Comparison of ENCODE assay signal across 11 mouse cellular contexts in genomic region chr8:93197685-93198525, GRCm38 (mm10). TPM values are rescaled to one million over a fixed set of nuclear protein-coding genes. Genes with fewer than 3 reads are reported as not detected.
DNase-seq lines count a peak whose midpoint lies in the region; ATAC-seq lines count a peak whose summit lies in the region.
"Had no signal": no experiment of that assay in that cellular context is flagged by ENCODE, and none has a peak within 500 bp of the region (broad histone marks: within the 10 kb centered on the region; RNA-seq: fewer than 3 reads in every experiment).

TSS of gene Ces1d (minus strand) at chr8:93197838.

- H3K36me3 ChIP-seq in heart, embryonic 11.5 days (ENCODE audit: control insufficient read depth, insufficient read depth, low read length) = no peaks in the 10 kb centered on the region
- H3K36me3 ChIP-seq in forebrain, embryonic 12.5 days (replicated peaks) = no peaks in the 10 kb centered on the region
- H3K36me3 ChIP-seq: forebrain, embryonic 15.5 days; limb, embryonic 12.5 days had no signal

- no peak within 1 kb of the TSS for H3K9ac ChIP-seq in heart, embryonic 11.5 days (ENCODE audit: low read depth, low read length)
- no peak within 1 kb of the TSS for H3K9ac ChIP-seq in forebrain, embryonic 12.5 days
- H3K9ac ChIP-seq: forebrain, embryonic 15.5 days; limb, embryonic 12.5 days had no signal

- no peak within 1 kb of the TSS for H3K27ac ChIP-seq in heart, embryonic 11.5 days (ENCODE audit: low read depth, low read length)
- H3K27ac ChIP-seq in forebrain, embryonic 12.5 days = no peak within 1 kb of the TSS
- H3K27ac ChIP-seq: forebrain, embryonic 15.5 days; limb, embryonic 12.5 days had no signal

- H3K4me2 ChIP-seq in heart, embryonic 11.5 days = no peak within 1 kb of the TSS
- no peak within 1 kb of the TSS for H3K4me2 ChIP-seq in forebrain, embryonic 12.5 days
- H3K4me2 ChIP-seq: forebrain, embryonic 15.5 days; limb, embryonic 12.5 days had no signal

- DNase-seq in heart, adult 8-10 months (ENCODE audit: low spot score) = peak; percentile 60
- DNase-seq in adrenal gland, postnatal 4 days (ENCODE audit: low spot score in 2 of 2) = no peak
- peak; percentile 98 for DNase-seq in kidney, adult 9 months
- no peak for DNase-seq in retina, postnatal 1 day
- DNase-seq in natural killer cell, adult 2 months (ENCODE audit: low spot score in 2 of 2) = no peak

- no peaks in the 10 kb centered on the region for H3K9me3 ChIP-seq in heart, embryonic 11.5 days (replicated peaks; ENCODE audit: control insufficient read depth, low read length)
- H3K9me3 ChIP-seq in forebrain, embryonic 12.5 days = no peaks in the 10 kb centered on the region
- H3K9me3 ChIP-seq: forebrain, embryonic 15.5 days; limb, embryonic 12.5 days had no signal

- no peaks in the 10 kb centered on the region for H3K27me3 ChIP-seq in heart, embryonic 11.5 days (ENCODE audit: control insufficient read depth, insufficient read depth, low read length)
- H3K27me3 ChIP-seq in forebrain, embryonic 12.5 days = no peaks in the 10 kb centered on the region
- H3K27me3 ChIP-seq: forebrain, embryonic 15.5 days; limb, embryonic 12.5 days had no signal

- 78% methylated on average over 8 of the region's 8 CpGs for WGBS in heart, embryonic 11.5 days (ENCODE audit: insufficient replicate concordance)
- 75% methylated on average over 8 of the region's 8 CpGs for WGBS in forebrain, embryonic 12.5 days

- ATAC-seq in heart, embryonic 11.5 days (replicated peaks; ENCODE audit: insufficient number of reproducible peaks, low FRiP score, low TSS enrichment) = no peak
- 0 out of 2 replicates have a peak, but pooled peaks have one; percentile 33 for ATAC-seq in megakaryocyte, adult 5-6 weeks (ENCODE audit: poor library complexity, severe bottlenecking)
- no peak for ATAC-seq in forebrain, embryonic 12.5 days (ENCODE audit: low FRiP score)
- ATAC-seq: forebrain, embryonic 15.5 days had no signal

- no peak within 1 kb of the TSS for H3K4me3 ChIP-seq in heart, embryonic 11.5 days (ENCODE audit: low read depth, low read length)
- no peak within 1 kb of the TSS for H3K4me3 ChIP-seq in forebrain, embryonic 12.5 days (replicated peaks)
- H3K4me3 ChIP-seq: forebrain, embryonic 15.5 days; limb, embryonic 12.5 days had no signal

- no peaks in the 10 kb centered on the region for H3K4me1 ChIP-seq in heart, embryonic 11.5 days (ENCODE audit: control insufficient read depth, insufficient read depth, low read length)
- no peaks in the 10 kb centered on the region for H3K4me1 ChIP-seq in forebrain, embryonic 12.5 days
- H3K4me1 ChIP-seq: forebrain, embryonic 15.5 days; limb, embryonic 12.5 days had no signal

RNA-seq across cellular contexts. Expression of gene Ces1d, which starts in this region (rescaled TPM):
- 100 to 1,000 TPM; 274 to 413 (median 315) TPM for total RNA-seq in heart, adult 8-10 months (2022)
- 0.43 TPM in 1 of 2 replicates, not detected in the other for polyA plus RNA-seq in heart, embryonic 11.5 days (2014; fragmentation: Nextera tagmentation; extraction: Ambion mirVana)
- total RNA-seq in adrenal gland, postnatal 4 days (2021) = 10 to 100 TPM; 10.9 to 26.2 TPM
- total RNA-seq in megakaryocyte, adult 5-6 weeks (2015) = 0.51 and 1.8 TPM in 2 replicates
- total RNA-seq in megakaryocyte, adult 5-6 weeks (2017) = 0.40 and 0.65 TPM in 2 replicates
- polyA plus RNA-seq in forebrain, embryonic 12.5 days (2016; fragmentation: Nextera tagmentation; extraction: Ambion mirVana) = 0.15 and 0.79 TPM in 2 replicates
- polyA plus RNA-seq: brain, embryonic 14.5 days; forebrain, embryonic 15.5 days had no signal

Comparison
In these comparisons a context has a peak if more than half of its experiments do, and no peak if none do; other contexts are left out.
1. RNA of gene Ces1d (total RNA-seq): 274 to 413 TPM in heart, adult 8-10 months; 10.9 to 26.2 TPM in adrenal gland, postnatal 4 days and 0.40 to 1.8 TPM in megakaryocyte, adult 5-6 weeks; every median in the first group is over 10 times any median in the second.
2. DNase-seq: peak in heart, adult 8-10 months (single experiment) and kidney, adult 9 months (single experiment); none in adrenal gland, postnatal 4 days (0 of 2), retina, postnatal 1 day (single experiment) and natural killer cell, adult 2 months (0 of 2).